Mouse (Mus musculus) kidney, embryonic 16.5 days (tissue): ENCODE results near the gene Fcrla. TPM values are rescaled to one million over a fixed set of nuclear protein-coding genes. Genes with fewer than 3 reads are reported as not detected.
"Not testable (repeated sequence)": the region's sequence is repeated elsewhere in the genome, so short reads cannot be mapped to it uniquely, and the experiment has no call there.

Experiments used
- ATAC-seq: fragments of 200-750 bp; cut with Nextera tagmentation; 2 replicates; pipeline ENCODE4 v1.8.0; 2017; ENCODE audit warnings: moderate TSS enrichment; ENCODE audit not compliant: low FRiP score, low TSS enrichment
- H3K27ac ChIP-seq: fragments of 300-500 bp; sonication (generic); 2 replicates; pipeline ENCODE4 v1.5.1; 2014; ENCODE audit warnings: low read length
- H3K27me3 ChIP-seq: fragments of 300-500 bp; sonication (generic); 2 replicates; pipeline ENCODE4 v1.6.1; 2014; ENCODE audit warnings: low read length, control low read depth, mixed read lengths; ENCODE audit not compliant: insufficient read depth
- H3K36me3 ChIP-seq: fragments of 300-500 bp; sonication (generic); 2 replicates; pipeline ENCODE4 v1.6.1; 2014; ENCODE audit warnings: low read length, control low read depth, mixed read lengths; ENCODE audit not compliant: insufficient read depth
- H3K4me1 ChIP-seq: fragments of 300-500 bp; sonication (generic); 2 replicates; pipeline ENCODE4 v1.6.1; 2014; ENCODE audit warnings: low read length, control low read depth, mixed read lengths; ENCODE audit not compliant: insufficient read depth
- H3K4me2 ChIP-seq: fragments of 300-500 bp; sonication (generic); replicated peaks from 2 replicates; pipeline ENCODE4 v1.6.1; 2014; ENCODE audit warnings: low read depth, low read length
- H3K4me3 ChIP-seq: fragments of 300-500 bp; sonication (generic); 2 replicates; pipeline ENCODE4 v1.5.1; 2014; ENCODE audit warnings: mild to moderate bottlenecking, low read length
- H3K9ac ChIP-seq: fragments of 300-500 bp; sonication (generic); replicated peaks from 2 replicates; pipeline ENCODE4 v1.6.1; 2014; ENCODE audit warnings: low read length
- H3K9me3 ChIP-seq: fragments of 300-500 bp; sonication (generic); 2 replicates; pipeline ENCODE4 v1.6.1; 2016; ENCODE audit warnings: low read length, control low read depth
- WGBS: fragments of 180-500 bp; shearing (Covaris S2); extraction: QIAGEN DNeasy Blood & Tissue Kit; methylation state at CpG from one replicate; pipeline ENCODE4 v1.1.7; 2014; 5-methylcytosine and 5-hydroxymethylcytosine counted together
- polyA plus RNA-seq: library from polyadenylated mRNA; unstranded; fragments of >200 nt; fragmentation: Nextera tagmentation; extraction: Ambion mirVana; gene quantifications from 2 replicates; pipeline ENCODE4 v1.2.1, GENCODE M21; 2015

The Fcrla gene
- polyA plus RNA-seq, result not detected in 2 replicates

DNA sequence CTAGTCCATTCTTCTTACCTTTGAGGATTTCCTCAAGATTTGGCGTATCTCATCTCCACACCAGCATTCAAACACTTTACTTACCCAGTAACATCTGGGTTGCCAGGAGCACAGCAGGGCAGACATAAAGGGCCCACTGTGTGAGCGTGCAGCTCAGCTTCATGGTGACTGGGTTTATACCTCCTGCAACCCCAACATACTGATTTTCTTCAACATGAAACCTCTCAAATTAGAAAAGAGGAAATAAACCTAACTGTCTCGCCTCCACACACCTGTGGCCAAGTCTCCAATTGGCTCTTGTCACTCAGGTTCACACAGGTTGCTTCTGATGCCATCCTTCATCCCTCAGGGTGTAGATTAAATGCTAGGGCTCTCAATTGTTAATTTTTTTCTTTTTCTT lies at the start of gene Fcrla:
Fcrla (minus strand) TSS at position 206 of the 400 bp plus-strand sequence.
- H3K4me1 ChIP-seq, result no peaks in the 10 kb centered on the region
- no peak within 1 kb of the TSS for H3K4me3 ChIP-seq
- no peak for ATAC-seq
- no peak within 1 kb of the TSS for H3K9ac ChIP-seq
- no peak within 1 kb of the TSS for H3K27ac ChIP-seq
- H3K36me3 ChIP-seq, result no peaks in the 10 kb centered on the region
- WGBS, result 88% methylated on average over 3 of the region's 3 CpGs
- no peak within 1 kb of the TSS for H3K4me2 ChIP-seq
- H3K9me3 ChIP-seq, result no peaks in the 10 kb centered on the region
- no peaks in the 10 kb centered on the region for H3K27me3 ChIP-seq

DNA sequence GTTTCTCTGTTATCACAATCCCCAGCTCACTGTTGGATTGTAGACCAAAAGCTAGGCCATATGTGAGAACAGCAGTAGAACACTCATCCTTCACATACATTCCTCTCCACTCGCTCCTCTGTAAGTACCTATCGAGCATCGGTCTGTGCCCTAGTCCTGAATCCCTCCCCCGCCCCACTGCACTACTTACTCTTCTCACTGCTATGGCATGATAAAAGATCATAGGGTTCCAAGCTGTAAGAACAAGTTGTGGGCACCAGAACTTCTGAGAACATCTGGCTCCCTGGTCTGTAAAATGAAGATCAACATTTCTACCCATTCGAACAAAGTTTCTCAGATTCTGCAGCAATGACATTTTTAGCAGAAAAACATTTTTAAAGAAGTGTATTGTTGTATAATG lies 49.1 kb upstream of the Fcrla start, which contains the start of gene Fcgr2b:
Fcgr2b (minus strand) TSS at position 101 of the 400 bp plus-strand sequence.
- Histone ChIP-seq H3K4me2 (0 out of 2 replicates have a peak within 1 kb of the TSS, but pooled peaks have one; percentile 16), H3K9me3 (no peaks in the 10 kb centered on the region), H3K4me3 (no peak within 1 kb of the TSS), H3K27ac (peak within 1 kb of the TSS; percentile 67), H3K9ac (no peak within 1 kb of the TSS), H3K36me3 (no peaks in the 10 kb centered on the region), H3K4me1 (no peaks in the 10 kb centered on the region), H3K27me3 (no peaks in the 10 kb centered on the region)
- 86% methylated on average over 5 of the region's 5 CpGs for WGBS
- ATAC-seq, result no peak

DNA sequence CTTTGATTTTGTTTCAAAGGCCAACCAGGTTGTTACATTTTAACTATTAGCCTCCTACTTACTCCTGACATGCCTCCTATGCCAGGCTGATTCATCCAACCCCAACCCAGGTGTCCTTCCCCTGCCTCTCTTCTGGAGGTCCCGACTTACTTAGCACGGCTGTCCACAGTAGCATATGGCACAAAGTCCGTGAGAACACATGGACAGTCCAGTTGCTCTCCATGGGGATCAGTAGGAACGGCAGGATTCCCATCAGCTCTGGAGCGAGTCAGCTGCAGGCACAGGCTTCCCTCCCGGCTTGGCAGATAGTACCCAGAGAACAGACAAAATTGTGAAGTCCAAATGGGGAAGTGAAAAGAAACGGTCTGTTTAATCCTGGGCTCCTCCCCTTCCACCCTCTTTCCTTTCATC lies 48.4 kb upstream of the Fcrla start:
- Histone ChIP-seq H3K27me3 (no peaks in the 10 kb centered on the region), H3K9ac (no peak overlapping the region), H3K27ac (peak overlapping the region; percentile 67), H3K36me3 (no peaks in the 10 kb centered on the region), H3K4me1 (no peaks in the 10 kb centered on the region), H3K4me3 (no peak overlapping the region), H3K9me3 (no peaks in the 10 kb centered on the region), H3K4me2 (0 out of 2 replicates have a peak overlapping the region, but pooled peaks have one; percentile 16)
- 51% methylated on average over 7 of the region's 7 CpGs for WGBS
- ATAC-seq, result peak; percentile 94

DNA sequence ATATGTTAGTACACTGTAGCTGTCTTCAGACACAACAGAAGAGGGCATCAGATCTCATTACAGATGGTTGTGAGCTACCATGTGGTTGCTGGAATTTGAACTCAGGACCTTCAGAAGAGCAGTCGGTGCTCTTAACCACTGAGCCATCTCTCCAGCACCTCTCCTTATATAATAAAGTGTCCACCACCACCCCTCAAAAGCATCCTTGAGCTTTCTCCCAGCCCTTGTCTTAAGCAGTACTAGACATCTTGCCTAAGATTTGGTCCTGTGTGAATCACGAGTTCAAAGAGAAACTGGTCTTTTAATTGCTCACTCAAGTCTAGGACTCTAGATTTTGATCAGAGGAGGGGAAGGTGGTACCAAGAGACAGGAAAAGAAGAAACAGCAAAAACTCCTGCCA lies 48.0 kb upstream of the Fcrla start:
- 72% methylated on average over 2 of the region's 2 CpGs for WGBS

DNA sequence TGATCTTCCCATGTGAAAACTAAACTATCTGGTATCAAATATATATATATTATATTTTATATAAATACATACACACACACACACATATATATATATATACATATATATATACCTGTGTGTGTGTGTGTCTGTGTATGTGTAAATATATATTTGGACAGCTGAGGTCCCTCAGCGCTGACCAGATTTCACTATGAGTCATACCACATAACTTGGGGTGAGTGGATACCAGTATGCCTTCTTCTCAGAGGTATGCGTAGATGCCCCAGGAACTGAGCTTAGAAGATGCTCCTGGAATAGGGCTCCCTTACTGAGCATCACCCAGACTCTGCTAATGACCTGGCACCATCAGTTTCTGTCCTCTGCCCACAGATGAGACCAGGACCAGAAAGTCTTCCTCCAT lies 47.4 kb upstream of the Fcrla start:
- Histone ChIP-seq H3K27me3 (no peaks in the 10 kb centered on the region), H3K9me3 (no peaks in the 10 kb centered on the region), H3K4me2 (no peak overlapping the region), H3K27ac (no peak overlapping the region), H3K4me1 (no peaks in the 10 kb centered on the region), H3K36me3 (no peaks in the 10 kb centered on the region), H3K9ac (no peak overlapping the region), H3K4me3 (no peak overlapping the region)
- 96% methylated on average over 2 of the region's 2 CpGs for WGBS
- ATAC-seq, result no peak

More for the DNA sequence above, 48.0 kb upstream of the Fcrla start:
- not testable (repeated sequence) for H3K4me3 ChIP-seq, H3K4me1 ChIP-seq, ATAC-seq, H3K27me3 ChIP-seq, H3K9me3 ChIP-seq, H3K9ac ChIP-seq, H3K36me3 ChIP-seq, H3K4me2 ChIP-seq, H3K27ac ChIP-seq

GRCm38 (mm10) chr1:170974171-170974570 lies 46.8 kb upstream of the Fcrla start:
- no peaks in the 10 kb centered on the region for H3K4me1 ChIP-seq
- no peak overlapping the region for H3K9ac ChIP-seq
- no peaks in the 10 kb centered on the region for H3K36me3 ChIP-seq
- no peak overlapping the region for H3K4me3 ChIP-seq
- ATAC-seq, result no peak
- no peaks in the 10 kb centered on the region for H3K9me3 ChIP-seq
- WGBS, result 90% methylated on average over 8 of the region's 8 CpGs
- no peak overlapping the region for H3K4me2 ChIP-seq
- no peaks in the 10 kb centered on the region for H3K27me3 ChIP-seq
- H3K27ac ChIP-seq, result no peak overlapping the region

GRCm38 (mm10) chr1:170972936-170973335 lies 45.6 kb upstream of the Fcrla start:
- Histone ChIP-seq H3K9me3 (no peaks in the 10 kb centered on the region), H3K9ac (no peak overlapping the region), H3K4me3 (no peak overlapping the region), H3K27me3 (no peaks in the 10 kb centered on the region), H3K4me1 (no peaks in the 10 kb centered on the region), H3K4me2 (no peak overlapping the region), H3K27ac (no peak overlapping the region), H3K36me3 (no peaks in the 10 kb centered on the region)
- ATAC-seq, result no peak
- 92% methylated on average over 4 of the region's 4 CpGs for WGBS

GRCm38 (mm10) chr1:170972494-170972893 lies 45.1 kb upstream of the Fcrla start:
- ATAC-seq, result no peak
- Histone ChIP-seq H3K9me3 (no peaks in the 10 kb centered on the region), H3K4me3 (no peak overlapping the region), H3K36me3 (no peaks in the 10 kb centered on the region), H3K4me1 (no peaks in the 10 kb centered on the region), H3K9ac (no peak overlapping the region), H3K4me2 (no peak overlapping the region), H3K27me3 (no peaks in the 10 kb centered on the region), H3K27ac (no peak overlapping the region)
- WGBS, result 82% methylated on average over 6 of the region's 6 CpGs

GRCm38 (mm10) chr1:170968576-170968975 lies 41.2 kb upstream of the Fcrla start:
- 47% methylated on average over 1 of the region's 1 CpGs for WGBS
- no peaks in the 10 kb centered on the region for H3K9me3 ChIP-seq
- no peaks in the 10 kb centered on the region for H3K4me1 ChIP-seq
- ATAC-seq, result no peak
- no peaks in the 10 kb centered on the region for H3K36me3 ChIP-seq
- H3K4me3 ChIP-seq, result no peak overlapping the region
- H3K27me3 ChIP-seq, result no peaks in the 10 kb centered on the region
- H3K27ac ChIP-seq, result no peak overlapping the region
- H3K9ac ChIP-seq, result no peak overlapping the region
- H3K4me2 ChIP-seq, result no peak overlapping the region

DNA sequence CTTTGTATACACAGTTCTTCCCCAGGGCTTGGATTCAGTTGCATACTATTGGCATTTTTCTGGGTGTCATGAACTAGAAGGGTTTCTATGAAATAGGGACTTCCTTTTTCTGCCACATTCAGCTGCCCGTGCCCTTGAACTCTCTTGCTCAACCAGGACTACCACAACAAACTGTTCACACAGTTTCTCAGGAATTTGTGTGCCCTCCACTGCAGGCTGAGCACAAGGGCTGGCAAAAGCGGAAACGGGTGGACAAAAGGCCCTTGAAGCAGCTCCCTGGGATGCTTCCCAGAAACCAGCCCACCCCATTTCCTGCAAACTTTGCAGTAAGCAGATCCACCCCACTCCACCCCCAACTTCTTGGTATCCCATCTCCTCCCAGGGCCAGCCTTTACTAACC lies 40.2 kb upstream of the Fcrla start:
- Histone ChIP-seq H3K4me1 (peaks cover 7% of the 10 kb centered on the region; the same call in 1 of the 2 replicates), H3K4me2 (no peak overlapping the region)

More for the DNA sequence above, 40.2 kb upstream of the Fcrla start:
- Histone ChIP-seq H3K9ac (no peak overlapping the region), H3K27ac (no peak overlapping the region), H3K9me3 (no peaks in the 10 kb centered on the region), H3K27me3 (no peaks in the 10 kb centered on the region), H3K4me3 (no peak overlapping the region), H3K36me3 (no peaks in the 10 kb centered on the region)
- no peak for ATAC-seq
- 82% methylated on average over 3 of the region's 3 CpGs for WGBS
